Mouse (Mus musculus) spleen, adult 2 months (tissue): ENCODE data around the gene Ston2. TPM values are rescaled to one million over a fixed set of nuclear protein-coding genes. Genes with fewer than 3 reads are reported as not detected.

Source experiments
- DNase-seq, 2 experiments: peaks; one replicate each; pipeline versions ENCODE4 v3.0.0 to v3.0.0-alpha.2; 2012 to 2021; ENCODE audit warnings: low spot score in 2 of 2, low read depth in 1 of 2
- H3K27ac ChIP-seq: fragments of 200-500 bp; 2 replicates; pipeline ENCODE4 v1.5.1; 2012; ENCODE audit warnings: low read length, inconsistent platforms; ENCODE audit not compliant: insufficient read depth
- H3K27me3 ChIP-seq: fragments of 200-500 bp; 2 replicates; pipeline ENCODE4 v1.6.1; 2012; ENCODE audit warnings: mild to moderate bottlenecking, moderate library complexity, low read length, inconsistent platforms; ENCODE audit not compliant: control insufficient read depth, insufficient read depth
- H3K36me3 ChIP-seq: fragments of 200-500 bp; 2 replicates; pipeline ENCODE4 v1.6.1; 2012; ENCODE audit warnings: mild to moderate bottlenecking, low read length, inconsistent platforms; ENCODE audit not compliant: control insufficient read depth, insufficient read depth
- H3K4me1 ChIP-seq: fragments of 200-500 bp; 2 replicates; pipeline ENCODE4 v1.6.1; 2011; ENCODE audit warnings: inconsistent platforms; ENCODE audit not compliant: control insufficient read depth, insufficient read depth, insufficient read length
- H3K4me3 ChIP-seq: fragments of 200-500 bp; 2 replicates; pipeline ENCODE4 v1.5.1; 2011; ENCODE audit warnings: mild to moderate bottlenecking, inconsistent platforms; ENCODE audit not compliant: insufficient read depth, insufficient read length; ENCODE audit errors: extremely low read depth
- CTCF ChIP-seq: fragments of 200-500 bp; IDR thresholded peaks from 2 replicates; pipeline ENCODE4 v1.5.1; 2011; ENCODE audit warnings: mild to moderate bottlenecking, inconsistent platforms; ENCODE audit not compliant: insufficient read depth, insufficient read length, insufficient replicate concordance; ENCODE audit errors: extremely low read depth
- POLR2A ChIP-seq: fragments of 200-500 bp; IDR thresholded peaks from 2 replicates; pipeline ENCODE4 v1.6.1; 2011; ENCODE audit warnings: low read depth, low read length, inconsistent platforms
- WGBS: fragments of 180-500 bp; shearing (Covaris S2); methylation state at CpG from one replicate; pipeline ENCODE4 v1.1.7; 2018; 5-methylcytosine and 5-hydroxymethylcytosine counted together
- polyA plus RNA-seq: library from polyadenylated mRNA; depleted of rRNA; stranded (reverse); fragments of >200 nt; gene quantifications from 2 replicates; pipeline ENCODE4 v1.2.3, GENCODE M21; 2012

Ston2 gene
- polyA plus RNA-seq, 1 experiment: 8.1 TPM

GRCm38 (mm10) chr12:91683549-91684100 is 104.6 kb downstream of the Ston2 start:
- no peaks in the 10 kb centered on the region for H3K27me3 ChIP-seq
- no peak overlapping the region for H3K27ac ChIP-seq
- WGBS: 91% methylated on average over 15 of the region's 15 CpGs
- H3K4me1 ChIP-seq: peaks cover 5% of the 10 kb centered on the region; the same call in 1 of the 2 replicates
- H3K36me3 ChIP-seq: no peaks in the 10 kb centered on the region
- H3K4me3 ChIP-seq: no peak overlapping the region
- DNase-seq: no peak
- TF ChIP-seq POLR2A: no peak
- TF ChIP-seq CTCF: no peak

DNA sequence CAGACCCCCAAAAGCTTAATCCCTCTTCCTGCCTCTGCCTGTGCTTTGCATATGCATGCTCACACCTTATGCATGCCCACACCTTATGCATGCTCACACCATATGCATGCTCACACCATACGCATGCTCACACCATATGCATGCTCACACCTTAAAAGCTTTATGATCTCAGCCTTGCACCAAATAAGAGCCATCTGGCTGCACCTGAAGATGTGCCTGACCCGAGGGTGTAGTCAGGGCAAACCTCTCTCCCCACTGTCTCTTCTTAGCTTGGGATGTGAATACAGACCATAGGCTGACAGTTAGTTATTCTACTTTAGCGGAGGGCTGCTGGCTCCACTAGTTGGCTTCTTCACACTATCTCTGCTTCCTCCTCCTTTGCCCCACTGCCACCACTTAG is 105.1 kb downstream of the Ston2 start:
- Histone ChIP-seq H3K36me3 (no peaks in the 10 kb centered on the region), H3K4me1 (peaks cover 5% of the 10 kb centered on the region; the same call in 1 of the 2 replicates), H3K4me3 (no peak overlapping the region), H3K27me3 (no peaks in the 10 kb centered on the region), H3K27ac (no peak overlapping the region)
- no peak for TF ChIP-seq CTCF
- TF ChIP-seq POLR2A: no peak
- DNase-seq: no peak
- WGBS: 82% methylated on average over 3 of the region's 3 CpGs

DNA sequence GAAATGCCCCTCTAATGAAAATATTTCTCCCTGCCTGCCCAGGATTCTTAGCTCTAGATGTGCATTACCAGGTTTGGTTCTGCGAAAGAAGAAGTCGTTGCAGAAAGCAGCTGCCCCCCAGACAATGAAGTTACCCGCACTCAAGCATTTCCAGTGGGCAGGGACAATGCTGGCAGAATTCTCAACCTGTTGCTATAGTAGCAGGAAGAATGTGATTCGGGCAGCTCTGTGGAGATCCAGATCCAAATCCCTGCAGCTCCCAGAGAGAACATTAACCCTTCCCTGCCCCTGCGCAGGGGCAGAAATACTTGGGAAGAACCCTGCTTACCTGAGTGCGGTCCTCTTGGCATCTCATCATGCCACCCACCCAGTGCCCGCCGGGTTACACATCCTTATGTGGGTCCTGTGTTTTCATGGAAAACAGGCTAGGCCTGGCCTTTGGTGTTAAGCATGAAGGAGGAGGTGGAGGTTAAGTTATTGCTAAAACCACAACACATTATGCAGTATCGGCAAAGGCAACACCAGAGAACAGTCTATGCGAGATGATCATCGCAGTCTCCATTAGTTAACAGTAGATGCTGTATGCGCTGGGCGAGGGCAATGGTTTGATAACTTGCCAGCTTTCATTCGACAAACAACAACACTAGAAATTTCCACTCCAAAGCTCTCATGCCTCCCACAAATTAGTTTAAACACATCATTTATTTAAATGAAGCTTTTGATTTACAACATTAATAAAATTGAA is 108.7 kb downstream of the Ston2 start:
- H3K36me3 ChIP-seq: no peaks in the 10 kb centered on the region
- WGBS: 90% methylated on average over 14 of the region's 14 CpGs
- H3K4me1 ChIP-seq: peaks cover 5% of the 10 kb centered on the region; the same call in 1 of the 2 replicates
- H3K27me3 ChIP-seq: no peaks in the 10 kb centered on the region
- TF ChIP-seq POLR2A: no peak
- no peak for TF ChIP-seq CTCF
- no peak overlapping the region for H3K27ac ChIP-seq
- no peak for DNase-seq
- no peak overlapping the region for H3K4me3 ChIP-seq

- no peak overlapping the region for H3K27ac ChIP-seq
- WGBS: 65% methylated on average over 9 of the region's 9 CpGs
- DNase-seq: no peak
- H3K36me3 ChIP-seq: no peaks in the 10 kb centered on the region
- no peaks in the 10 kb centered on the region for H3K27me3 ChIP-seq
- no peak for TF ChIP-seq POLR2A
- TF ChIP-seq CTCF: no peak
- no peaks in the 10 kb centered on the region for H3K4me1 ChIP-seq
- no peak overlapping the region for H3K4me3 ChIP-seq
Observed at GRCm38 (mm10) chr12:91675937-91676336, 112.2 kb downstream of the Ston2 start.

DNA sequence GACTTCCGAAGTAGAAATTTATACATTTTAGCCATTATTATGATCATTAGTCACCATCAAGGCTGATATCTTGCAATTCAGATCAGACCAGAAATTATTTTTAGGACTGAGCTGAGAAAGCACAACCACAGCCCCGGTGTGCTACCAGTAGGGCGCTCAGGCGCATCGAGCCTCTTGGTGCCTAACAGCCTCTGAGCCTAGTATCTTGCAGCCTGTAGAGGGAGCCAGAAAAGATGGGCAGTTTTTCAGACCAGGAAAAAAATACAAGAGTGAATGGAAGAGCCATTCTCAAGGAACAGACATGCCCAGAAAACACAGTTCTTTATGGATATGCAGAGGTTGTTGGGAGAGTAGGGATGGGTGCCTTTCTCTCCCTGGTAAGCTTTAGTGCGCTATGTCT is 115.0 kb downstream of the Ston2 start:
- H3K36me3 ChIP-seq: no peaks in the 10 kb centered on the region
- no peaks in the 10 kb centered on the region; the same call in 1 of the 2 replicates for H3K4me1 ChIP-seq
- no peak for TF ChIP-seq POLR2A
- TF ChIP-seq CTCF: no peak
- WGBS: 56% methylated on average over 6 of the region's 6 CpGs
- no peaks in the 10 kb centered on the region for H3K27me3 ChIP-seq
- no peak overlapping the region for H3K27ac ChIP-seq
- H3K4me3 ChIP-seq: no peak overlapping the region
- no peak for DNase-seq

GRCm38 (mm10) chr12:91672528-91672927 is 115.7 kb downstream of the Ston2 start:
- Histone ChIP-seq H3K27ac (no peak overlapping the region), H3K27me3 (no peaks in the 10 kb centered on the region), H3K4me3 (no peak overlapping the region), H3K36me3 (no peaks in the 10 kb centered on the region), H3K4me1 (no peaks in the 10 kb centered on the region; the same call in 1 of the 2 replicates)
- TF ChIP-seq POLR2A: no peak
- no peak for TF ChIP-seq CTCF
- DNase-seq: no peak
- 87% methylated on average over 7 of the region's 7 CpGs for WGBS
